Mouse (Mus musculus): Measurements from ENCODE around the gene Ccdc85c.

- no peak for TF ChIP-seq CTCF (IDR thresholded peaks at IDR 0.05; ENCODE audit: low read depth)
- no peak for TF ChIP-seq EP300 (IDR thresholded peaks at IDR 0.05; ENCODE audit: low read depth)
These were observed 3.1 kb upstream of the Ccdc85c start for GRCm38 (mm10) chr12:108278221-108278918.
